Mouse (Mus musculus): ENCODE results near the gene Rrp1. TPM values are rescaled to one million over a fixed set of nuclear protein-coding genes. Genes with fewer than 3 reads are reported as not detected.
A peak's percentile ranks its signal among the peaks of the same experiment; 100 is the strongest.

The Rrp1 gene
- total and polyA plus RNA-seq, 3 experiments = 273 to 417 TPM; not detected in 1

- no peak overlapping the region for H3K27ac ChIP-seq (ENCODE audit: control insufficient read depth, low read depth, low read length)
- H3K79me2 ChIP-seq (ENCODE audit: control insufficient read depth, insufficient read depth, low read length, poor library complexity) = peaks cover 34% of the 10 kb centered on the region
- H3K4me1 ChIP-seq (ENCODE audit: control insufficient read depth in 1 of 2, insufficient read depth in 2 of 2, low read length in 2 of 2) = no peaks in the 10 kb centered on the region
- H3K9me3 ChIP-seq (replicated peaks; ENCODE audit: insufficient read depth, low read length) = no peaks in the 10 kb centered on the region
- no peak for TF ChIP-seq MYC (IDR thresholded peaks at IDR 0.05; ENCODE audit: low read depth, low read length)
- TF ChIP-seq BHLHE40 (IDR thresholded peaks at IDR 0.05; ENCODE audit: borderline replicate concordance, low read depth, low read length) = no peak
- no peak for TF ChIP-seq CHD2 (IDR thresholded peaks at IDR 0.05; ENCODE audit: low read length)
- no peak for TF ChIP-seq TAL1 (IDR thresholded peaks at IDR 0.05; ENCODE audit: low read length)
- TF ChIP-seq ZKSCAN1 (IDR thresholded peaks at IDR 0.05; ENCODE audit: low read depth, low read length) = no peak
- TF ChIP-seq POLR2AphosphoS2 (IDR thresholded peaks at IDR 0.05; ENCODE audit: low read length) = no peak
- no peak for TF ChIP-seq POLR2A (IDR thresholded peaks at IDR 0.05; ENCODE audit: control insufficient read depth in 1 of 2, insufficient read depth in 1 of 2, low read depth in 1 of 2, low read length in 2 of 2, poor library complexity in 1 of 2)
- no peaks in the 10 kb centered on the region for H3K36me3 ChIP-seq (ENCODE audit: control insufficient read depth in 1 of 2, insufficient read depth in 2 of 2, low read length in 2 of 2)
- no peak overlapping the region for H3K4me3 ChIP-seq (ENCODE audit: control insufficient read depth in 1 of 2, insufficient read depth in 1 of 2, low read depth in 2 of 2, low read length in 2 of 2)
- H3K9ac ChIP-seq (ENCODE audit: control insufficient read depth, low read depth, low read length, poor library complexity, severe bottlenecking) = no peak overlapping the region
- H3K27me3 ChIP-seq (ENCODE audit: control insufficient read depth in 1 of 2, insufficient read depth in 2 of 2, low read length in 2 of 2) = no peaks in the 10 kb centered on the region
- DNase-seq (ENCODE audit: low read depth, low spot score) = no peak
Observed at GRCm38 (mm10) chr10:78456696-78457095, 43.9 kb upstream of the Rrp1 start.

DNA sequence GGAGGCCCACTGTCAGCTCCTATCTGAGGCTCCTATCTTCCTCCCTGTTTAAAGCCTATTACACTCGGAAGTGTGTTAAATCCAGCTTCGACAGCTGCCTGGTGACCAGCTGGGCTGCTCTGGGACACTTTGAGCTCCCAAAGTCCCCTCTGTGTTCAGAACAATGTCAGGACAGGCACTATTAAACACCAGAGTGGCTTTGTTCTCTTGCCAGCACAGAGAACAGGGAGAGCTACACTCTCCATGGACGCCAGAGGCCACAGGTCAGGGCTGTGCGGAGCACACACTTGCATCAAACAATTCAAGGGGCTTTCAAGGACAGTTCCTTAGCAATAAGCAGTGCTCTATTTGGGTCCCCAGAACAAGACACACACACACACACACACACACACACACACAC is 39.8 kb upstream of the Rrp1 start:
- Histone ChIP-seq H3K4me1 (ENCODE audit: control insufficient read depth in 1 of 2, insufficient read depth in 2 of 2, low read length in 2 of 2) (no peaks in the 10 kb centered on the region), H3K27me3 (ENCODE audit: control insufficient read depth in 1 of 2, insufficient read depth in 2 of 2, low read length in 2 of 2) (no peaks in the 10 kb centered on the region), H3K9me3 (replicated peaks; ENCODE audit: insufficient read depth, low read length) (no peaks in the 10 kb centered on the region), H3K4me3 (ENCODE audit: control insufficient read depth in 1 of 2, insufficient read depth in 1 of 2, low read depth in 2 of 2, low read length in 2 of 2) (no peak overlapping the region), H3K9ac (ENCODE audit: control insufficient read depth, low read depth, low read length, poor library complexity, severe bottlenecking) (no peak overlapping the region), H3K79me2 (ENCODE audit: control insufficient read depth, insufficient read depth, low read length, poor library complexity) (peaks cover 17% of the 10 kb centered on the region; the same call in 1 of the 2 replicates), H3K27ac (ENCODE audit: control insufficient read depth, low read depth, low read length) (no peak overlapping the region), H3K36me3 (ENCODE audit: control insufficient read depth in 1 of 2, insufficient read depth in 2 of 2, low read length in 2 of 2) (peaks cover 0 to 6% of the 10 kb centered on the region in 2 experiments; a peak in 2 of 4 replicates)
- DNase-seq (ENCODE audit: low read depth, low spot score) = no peak
- TF ChIP-seq USF1 (IDR thresholded peaks at IDR 0.05; ENCODE audit: low read depth, low read length) (no peak), NRF1 (IDR thresholded peaks at IDR 0.05; ENCODE audit: insufficient read depth, low read depth, low read length, poor library complexity, severe bottlenecking) (no peak), BHLHE40 (IDR thresholded peaks at IDR 0.05; ENCODE audit: borderline replicate concordance, low read depth, low read length) (no peak), CHD2 (IDR thresholded peaks at IDR 0.05; ENCODE audit: low read length) (no peak)

DNA sequence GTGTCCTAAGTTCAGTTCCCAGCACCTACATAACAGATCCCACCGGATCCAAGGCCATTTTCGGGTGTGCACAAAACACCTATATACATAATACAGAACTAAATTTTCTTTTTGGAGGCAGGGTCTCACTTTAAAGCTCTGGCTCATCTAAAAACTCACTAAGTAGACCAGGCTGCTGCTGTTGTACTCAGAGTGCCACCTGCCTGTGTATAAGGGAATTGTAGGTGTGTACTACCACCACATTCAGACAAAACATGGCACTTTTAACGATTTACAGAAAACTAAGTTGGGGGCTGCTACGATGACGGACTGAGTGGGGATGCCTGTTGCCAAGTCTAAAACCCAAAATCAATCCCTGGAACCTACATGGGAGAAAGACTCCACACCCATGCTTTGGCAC is 37.9 kb upstream of the Rrp1 start:
- Histone ChIP-seq H3K79me2 (ENCODE audit: control insufficient read depth, insufficient read depth, low read length, poor library complexity) (peaks cover 14% of the 10 kb centered on the region; the same call in 1 of the 2 replicates), H3K4me1 (ENCODE audit: control insufficient read depth in 1 of 2, insufficient read depth in 2 of 2, low read length in 2 of 2) (no peaks in the 10 kb centered on the region), H3K4me3 (ENCODE audit: control insufficient read depth in 1 of 2, insufficient read depth in 1 of 2, low read depth in 2 of 2, low read length in 2 of 2) (no peak overlapping the region), H3K27me3 (ENCODE audit: control insufficient read depth in 1 of 2, insufficient read depth in 2 of 2, low read length in 2 of 2) (no peaks in the 10 kb centered on the region), H3K36me3 (ENCODE audit: control insufficient read depth in 1 of 2, insufficient read depth in 2 of 2, low read length in 2 of 2) (peaks cover 0 to 6% of the 10 kb centered on the region in 2 experiments; a peak in 2 of 4 replicates), H3K9me3 (replicated peaks; ENCODE audit: insufficient read depth, low read length) (no peaks in the 10 kb centered on the region), H3K9ac (ENCODE audit: control insufficient read depth, low read depth, low read length, poor library complexity, severe bottlenecking) (no peak overlapping the region), H3K27ac (ENCODE audit: control insufficient read depth, low read depth, low read length) (no peak overlapping the region)
- TF ChIP-seq MYC (IDR thresholded peaks at IDR 0.05; ENCODE audit: low read depth, low read length) (no peak), ZNF384 (IDR thresholded peaks at IDR 0.05; ENCODE audit: low read depth, low read length) (no peak), POLR2AphosphoS5 (IDR thresholded peaks at IDR 0.05; ENCODE audit: borderline replicate concordance, low read depth, low read length) (no peak), RAD21 (IDR thresholded peaks at IDR 0.05; ENCODE audit: low read depth, low read length) (peak; percentile 13), MYB (IDR thresholded peaks at IDR 0.05; ENCODE audit: low read depth, low read length) (no peak), KAT2A (conservative IDR thresholded peaks at IDR 0.05; ENCODE audit: low read depth, low read length) (no peak), POLR2AphosphoS2 (IDR thresholded peaks at IDR 0.05; ENCODE audit: low read length) (no peak), CTCF (IDR thresholded peaks at IDR 0.05 in 2 of 3, conservative IDR thresholded peaks at IDR 0.05 in 1 of 3; ENCODE audit: control insufficient read depth in 1 of 3, insufficient read depth in 1 of 3, low read depth in 2 of 3, low read length in 3 of 3, poor library complexity in 1 of 3, severe bottlenecking in 1 of 3) (peak in 2 of 3 experiments; percentile 18 to 31; a peak in 3 of 6 replicates), CHD2 (IDR thresholded peaks at IDR 0.05; ENCODE audit: low read length) (no peak)
- no peak for DNase-seq (ENCODE audit: low read depth, low spot score)
